Mouse (Mus musculus): Measurements from ENCODE around the gene C1qc. TPM values are rescaled to one million over a fixed set of nuclear protein-coding genes. Genes with fewer than 3 reads are reported as not detected.

Gene C1qc
- polyA plus RNA-seq, 1 experiment: 2,716 TPM

GRCm38 (mm10) chr4:136878601-136879000, 14.3 kb downstream of the C1qc start:
- Histone ChIP-seq H3K4me3 (ENCODE audit: insufficient read depth, low read length) (no peak overlapping the region), H3K4me1 (ENCODE audit: control insufficient read depth, insufficient read depth, low read length) (peaks cover 17% of the 10 kb centered on the region), H3K27ac (ENCODE audit: insufficient read depth, low read depth, low read length) (no peak overlapping the region)
- TF ChIP-seq CTCF (IDR thresholded peaks at IDR 0.05; ENCODE audit: low read depth, low read length): no peak
- no peak for TF ChIP-seq POLR2A (IDR thresholded peaks at IDR 0.05; ENCODE audit: borderline replicate concordance, low read depth, low read length)

- Histone ChIP-seq H3K27ac (ENCODE audit: insufficient read depth, low read depth, low read length) (no peak overlapping the region), H3K4me1 (ENCODE audit: control insufficient read depth, insufficient read depth, low read length) (peaks cover 13% of the 10 kb centered on the region), H3K4me3 (ENCODE audit: insufficient read depth, low read length) (no peak overlapping the region)
- TF ChIP-seq CTCF (IDR thresholded peaks at IDR 0.05; ENCODE audit: low read depth, low read length) (no peak), POLR2A (IDR thresholded peaks at IDR 0.05; ENCODE audit: borderline replicate concordance, low read depth, low read length) (no peak)
Observed at GRCm38 (mm10) chr4:136878171-136878570, 14.7 kb downstream of the C1qc start.

GRCm38 (mm10) chr4:136876971-136877370, 15.9 kb downstream of the C1qc start:
- TF ChIP-seq CTCF (IDR thresholded peaks at IDR 0.05; ENCODE audit: low read depth, low read length) (peak; percentile 38; the same call in 1 of the 2 replicates), POLR2A (IDR thresholded peaks at IDR 0.05; ENCODE audit: borderline replicate concordance, low read depth, low read length) (no peak)
- peaks cover 7% of the 10 kb centered on the region for H3K4me1 ChIP-seq (ENCODE audit: control insufficient read depth, insufficient read depth, low read length)
- no peak overlapping the region for H3K27ac ChIP-seq (ENCODE audit: insufficient read depth, low read depth, low read length)
- H3K4me3 ChIP-seq (ENCODE audit: insufficient read depth, low read length): no peak overlapping the region

GRCm38 (mm10) chr4:136875012-136875411, 17.9 kb downstream of the C1qc start:
- Histone ChIP-seq H3K4me1 (ENCODE audit: control insufficient read depth, insufficient read depth, low read length) (peaks cover 3% of the 10 kb centered on the region), H3K4me3 (ENCODE audit: insufficient read depth, low read length) (no peak overlapping the region), H3K27ac (ENCODE audit: insufficient read depth, low read depth, low read length) (no peak overlapping the region)
- no peak for TF ChIP-seq CTCF (IDR thresholded peaks at IDR 0.05; ENCODE audit: low read depth, low read length)
- TF ChIP-seq POLR2A (IDR thresholded peaks at IDR 0.05; ENCODE audit: borderline replicate concordance, low read depth, low read length): no peak

- Histone ChIP-seq H3K4me1 (ENCODE audit: control insufficient read depth, insufficient read depth, low read length) (no peaks in the 10 kb centered on the region), H3K27ac (ENCODE audit: insufficient read depth, low read depth, low read length) (no peak overlapping the region), H3K4me3 (ENCODE audit: insufficient read depth, low read length) (no peak overlapping the region)
- no peak for TF ChIP-seq CTCF (IDR thresholded peaks at IDR 0.05; ENCODE audit: low read depth, low read length)
- TF ChIP-seq POLR2A (IDR thresholded peaks at IDR 0.05; ENCODE audit: borderline replicate concordance, low read depth, low read length): no peak
Observed at GRCm38 (mm10) chr4:136868371-136868770, 24.5 kb downstream of the C1qc start.

GRCm38 (mm10) chr4:136867690-136868345, 25.0 kb downstream of the C1qc start:
- no peak overlapping the region for H3K4me3 ChIP-seq (ENCODE audit: insufficient read depth, low read length)
- no peak overlapping the region for H3K27ac ChIP-seq (ENCODE audit: insufficient read depth, low read depth, low read length)
- no peaks in the 10 kb centered on the region for H3K4me1 ChIP-seq (ENCODE audit: control insufficient read depth, insufficient read depth, low read length)
- TF ChIP-seq POLR2A (IDR thresholded peaks at IDR 0.05; ENCODE audit: borderline replicate concordance, low read depth, low read length) (no peak), CTCF (IDR thresholded peaks at IDR 0.05; ENCODE audit: low read depth, low read length) (no peak)

- Histone ChIP-seq H3K4me1 (ENCODE audit: control insufficient read depth, insufficient read depth, low read length) (no peaks in the 10 kb centered on the region), H3K27ac (ENCODE audit: insufficient read depth, low read depth, low read length) (no peak overlapping the region), H3K4me3 (ENCODE audit: insufficient read depth, low read length) (no peak overlapping the region)
- no peak for TF ChIP-seq CTCF (IDR thresholded peaks at IDR 0.05; ENCODE audit: low read depth, low read length)
- TF ChIP-seq POLR2A (IDR thresholded peaks at IDR 0.05; ENCODE audit: borderline replicate concordance, low read depth, low read length): no peak
Observed at GRCm38 (mm10) chr4:136865531-136865930, 27.3 kb downstream of the C1qc start.

GRCm38 (mm10) chr4:136864751-136865470, 28.0 kb downstream of the C1qc start:
- no peak overlapping the region for H3K4me3 ChIP-seq (ENCODE audit: insufficient read depth, low read length)
- no peaks in the 10 kb centered on the region for H3K4me1 ChIP-seq (ENCODE audit: control insufficient read depth, insufficient read depth, low read length)
- TF ChIP-seq POLR2A (IDR thresholded peaks at IDR 0.05; ENCODE audit: borderline replicate concordance, low read depth, low read length): no peak
- TF ChIP-seq CTCF (IDR thresholded peaks at IDR 0.05; ENCODE audit: low read depth, low read length): no peak
- H3K27ac ChIP-seq (ENCODE audit: insufficient read depth, low read depth, low read length): no peak overlapping the region

GRCm38 (mm10) chr4:136863517-136863916, 29.3 kb downstream of the C1qc start:
- Histone ChIP-seq H3K27ac (ENCODE audit: insufficient read depth, low read depth, low read length) (no peak overlapping the region), H3K4me1 (ENCODE audit: control insufficient read depth, insufficient read depth, low read length) (no peaks in the 10 kb centered on the region), H3K4me3 (ENCODE audit: insufficient read depth, low read length) (no peak overlapping the region)
- no peak for TF ChIP-seq POLR2A (IDR thresholded peaks at IDR 0.05; ENCODE audit: borderline replicate concordance, low read depth, low read length)
- TF ChIP-seq CTCF (IDR thresholded peaks at IDR 0.05; ENCODE audit: low read depth, low read length): no peak

GRCm38 (mm10) chr4:136862411-136862810, 30.5 kb downstream of the C1qc start:
- Histone ChIP-seq H3K4me3 (ENCODE audit: insufficient read depth, low read length) (no peak overlapping the region), H3K4me1 (ENCODE audit: control insufficient read depth, insufficient read depth, low read length) (no peaks in the 10 kb centered on the region), H3K27ac (ENCODE audit: insufficient read depth, low read depth, low read length) (no peak overlapping the region)
- TF ChIP-seq CTCF (IDR thresholded peaks at IDR 0.05; ENCODE audit: low read depth, low read length): no peak
- no peak for TF ChIP-seq POLR2A (IDR thresholded peaks at IDR 0.05; ENCODE audit: borderline replicate concordance, low read depth, low read length)

Measured in bone marrow macrophage, adult 2 months (primary cell).